Mouse (Mus musculus): Measurements from ENCODE around the gene Arsj. TPM values are rescaled to one million over a fixed set of nuclear protein-coding genes. Genes with fewer than 3 reads are reported as not detected.
A peak's percentile ranks its signal among the peaks of the same experiment; 100 is the strongest.

Arsj gene
- polyA plus RNA-seq, 1 experiment from 2014 or later, result 2.2 TPM

- no peak for ATAC-seq (ENCODE audit: insufficient read depth, low FRiP score, low read depth)
These were observed 9.5 kb downstream of the Arsj start for GRCm38 (mm10) chr3:126372815-126373545.

GRCm38 (mm10) chr3:126373721-126374120 is 10.2 kb downstream of the Arsj start:
- Histone ChIP-seq H3K9me3 (no peaks in the 10 kb centered on the region), H3K4me2 (no peak overlapping the region), H3K9ac (no peak overlapping the region), H3K27ac (no peak overlapping the region), H3K36me3 (no peaks in the 10 kb centered on the region), H3K4me1 (no peaks in the 10 kb centered on the region), H3K27me3 (replicated peaks) (no peaks in the 10 kb centered on the region), H3K4me3 (replicated peaks) (no peak overlapping the region)
- 68% methylated on average over 1 of the region's 1 CpGs for WGBS
- no peak for ATAC-seq (ENCODE audit: insufficient read depth, low FRiP score, low read depth)

More at GRCm38 (mm10) chr3:126372815-126373545, 9.5 kb downstream of the Arsj start:
- H3K36me3 ChIP-seq, result no peaks in the 10 kb centered on the region
- WGBS, result 56% methylated on average over 9 of the region's 9 CpGs
- no peak overlapping the region for H3K9ac ChIP-seq
- no peaks in the 10 kb centered on the region for H3K4me1 ChIP-seq
- H3K27me3 ChIP-seq (replicated peaks), result no peaks in the 10 kb centered on the region
- no peaks in the 10 kb centered on the region for H3K9me3 ChIP-seq
- H3K4me3 ChIP-seq (replicated peaks), result no peak overlapping the region
- H3K27ac ChIP-seq, result no peak overlapping the region
- no peak overlapping the region for H3K4me2 ChIP-seq

- Histone ChIP-seq H3K27ac (no peak overlapping the region), H3K9me3 (no peaks in the 10 kb centered on the region), H3K4me3 (replicated peaks) (no peak overlapping the region), H3K4me1 (no peaks in the 10 kb centered on the region), H3K36me3 (no peaks in the 10 kb centered on the region), H3K4me2 (no peak overlapping the region), H3K27me3 (replicated peaks) (no peaks in the 10 kb centered on the region), H3K9ac (no peak overlapping the region)
- ATAC-seq (ENCODE audit: insufficient read depth, low FRiP score, low read depth), result no peak
- 70% methylated on average over 6 of the region's 6 CpGs for WGBS
These were observed 15.8 kb downstream of the Arsj start for GRCm38 (mm10) chr3:126379252-126379651.

- Histone ChIP-seq H3K4me1 (no peaks in the 10 kb centered on the region), H3K27me3 (replicated peaks) (no peaks in the 10 kb centered on the region), H3K36me3 (no peaks in the 10 kb centered on the region), H3K4me2 (no peak overlapping the region), H3K4me3 (replicated peaks) (no peak overlapping the region), H3K9ac (no peak overlapping the region), H3K27ac (no peak overlapping the region), H3K9me3 (no peaks in the 10 kb centered on the region)
- ATAC-seq (ENCODE audit: insufficient read depth, low FRiP score, low read depth), result no peak
- WGBS, result 55% methylated on average over 2 of the region's 2 CpGs
These were observed 16.2 kb downstream of the Arsj start for GRCm38 (mm10) chr3:126379702-126380101.

GRCm38 (mm10) chr3:126383276-126383675 is 19.8 kb downstream of the Arsj start:
- no peaks in the 10 kb centered on the region for H3K27me3 ChIP-seq (replicated peaks)
- H3K4me2 ChIP-seq, result no peak overlapping the region
- H3K9me3 ChIP-seq, result no peaks in the 10 kb centered on the region
- WGBS, result 90% methylated on average over 6 of the region's 6 CpGs
- no peak overlapping the region for H3K27ac ChIP-seq
- no peaks in the 10 kb centered on the region for H3K36me3 ChIP-seq
- no peak overlapping the region for H3K9ac ChIP-seq
- ATAC-seq (ENCODE audit: insufficient read depth, low FRiP score, low read depth), result no peak
- no peaks in the 10 kb centered on the region; the same call in 1 of the 2 replicates for H3K4me1 ChIP-seq
- H3K4me3 ChIP-seq (replicated peaks), result no peak overlapping the region

GRCm38 (mm10) chr3:126384657-126385438 is 21.4 kb downstream of the Arsj start:
- WGBS, result 34% methylated on average over 14 of the region's 14 CpGs
- ATAC-seq (ENCODE audit: insufficient read depth, low FRiP score, low read depth), result peak; percentile 70

GRCm38 (mm10) chr3:126397451-126397850 is 34.0 kb downstream of the Arsj start:
- H3K4me2 ChIP-seq, result no peak overlapping the region
- H3K9ac ChIP-seq, result no peak overlapping the region
- 56% methylated on average over 2 of the region's 2 CpGs for WGBS
- ATAC-seq (ENCODE audit: insufficient read depth, low FRiP score, low read depth), result no peak
- H3K27ac ChIP-seq, result no peak overlapping the region
- no peak overlapping the region for H3K4me3 ChIP-seq (replicated peaks)
- no peaks in the 10 kb centered on the region for H3K4me1 ChIP-seq
- H3K9me3 ChIP-seq, result no peaks in the 10 kb centered on the region
- no peaks in the 10 kb centered on the region for H3K27me3 ChIP-seq (replicated peaks)
- H3K36me3 ChIP-seq, result no peaks in the 10 kb centered on the region

More at GRCm38 (mm10) chr3:126384657-126385438, 21.4 kb downstream of the Arsj start:
- Histone ChIP-seq H3K9ac (no peak overlapping the region), H3K4me2 (no peak overlapping the region), H3K4me1 (no peaks in the 10 kb centered on the region; the same call in 1 of the 2 replicates), H3K27ac (peak overlapping the region; percentile 76), H3K27me3 (replicated peaks) (no peaks in the 10 kb centered on the region), H3K36me3 (no peaks in the 10 kb centered on the region), H3K9me3 (no peaks in the 10 kb centered on the region), H3K4me3 (replicated peaks) (no peak overlapping the region)

GRCm38 (mm10) chr3:126397985-126398630 is 34.6 kb downstream of the Arsj start:
- 45% methylated on average over 7 of the region's 7 CpGs for WGBS
- no peak overlapping the region for H3K4me3 ChIP-seq (replicated peaks)
- H3K9ac ChIP-seq, result no peak overlapping the region
- ATAC-seq (ENCODE audit: insufficient read depth, low FRiP score, low read depth), result no peak
- H3K27me3 ChIP-seq (replicated peaks), result no peaks in the 10 kb centered on the region
- no peaks in the 10 kb centered on the region for H3K4me1 ChIP-seq
- no peaks in the 10 kb centered on the region for H3K36me3 ChIP-seq
- no peaks in the 10 kb centered on the region for H3K9me3 ChIP-seq
- H3K4me2 ChIP-seq, result no peak overlapping the region
- no peak overlapping the region for H3K27ac ChIP-seq

- no peak for ATAC-seq (ENCODE audit: insufficient read depth, low FRiP score, low read depth)
- Histone ChIP-seq H3K4me3 (replicated peaks) (no peak overlapping the region), H3K4me1 (no peaks in the 10 kb centered on the region), H3K36me3 (no peaks in the 10 kb centered on the region), H3K27me3 (replicated peaks) (no peaks in the 10 kb centered on the region), H3K9ac (no peak overlapping the region), H3K27ac (no peak overlapping the region), H3K4me2 (no peak overlapping the region), H3K9me3 (no peaks in the 10 kb centered on the region)
- 68% methylated on average over 4 of the region's 4 CpGs for WGBS
These were observed 37.2 kb downstream of the Arsj start for GRCm38 (mm10) chr3:126400726-126401125.

GRCm38 (mm10) chr3:126402836-126403235 is 39.4 kb downstream of the Arsj start:
- no peaks in the 10 kb centered on the region for H3K4me1 ChIP-seq
- H3K27me3 ChIP-seq (replicated peaks), result no peaks in the 10 kb centered on the region
- ATAC-seq (ENCODE audit: insufficient read depth, low FRiP score, low read depth), result no peak
- no peak overlapping the region for H3K27ac ChIP-seq
- no peak overlapping the region for H3K9ac ChIP-seq
- no peak overlapping the region for H3K4me3 ChIP-seq (replicated peaks)
- no peaks in the 10 kb centered on the region for H3K36me3 ChIP-seq
- no peak overlapping the region for H3K4me2 ChIP-seq
- 26% methylated on average over 3 of the region's 3 CpGs for WGBS
- no peaks in the 10 kb centered on the region for H3K9me3 ChIP-seq

- H3K4me2 ChIP-seq, result no peak overlapping the region
- no peak overlapping the region for H3K27ac ChIP-seq
- WGBS, result 89% methylated on average over 2 of the region's 2 CpGs
- H3K4me3 ChIP-seq (replicated peaks), result no peak overlapping the region
- H3K9ac ChIP-seq, result no peak overlapping the region
- H3K4me1 ChIP-seq, result no peaks in the 10 kb centered on the region
- no peak for ATAC-seq (ENCODE audit: insufficient read depth, low FRiP score, low read depth)
- H3K27me3 ChIP-seq (replicated peaks), result no peaks in the 10 kb centered on the region
- H3K9me3 ChIP-seq, result no peaks in the 10 kb centered on the region
- H3K36me3 ChIP-seq, result no peaks in the 10 kb centered on the region
These were observed 40.7 kb downstream of the Arsj start for GRCm38 (mm10) chr3:126404199-126404598.

- no peaks in the 10 kb centered on the region for H3K36me3 ChIP-seq
- 88% methylated on average over 3 of the region's 3 CpGs for WGBS
- H3K9ac ChIP-seq, result no peak overlapping the region
- no peaks in the 10 kb centered on the region for H3K4me1 ChIP-seq
- no peak overlapping the region for H3K27ac ChIP-seq
- H3K4me2 ChIP-seq, result no peak overlapping the region
- H3K9me3 ChIP-seq, result no peaks in the 10 kb centered on the region
- no peak for ATAC-seq (ENCODE audit: insufficient read depth, low FRiP score, low read depth)
- no peaks in the 10 kb centered on the region for H3K27me3 ChIP-seq (replicated peaks)
- no peak overlapping the region for H3K4me3 ChIP-seq (replicated peaks)
These were observed 67.1 kb downstream of the Arsj start for GRCm38 (mm10) chr3:126430524-126431064.
